Mouse (Mus musculus) heart, postnatal 25 days (tissue): Measurements from ENCODE around the gene Ckap2. TPM values are rescaled to one million over a fixed set of nuclear protein-coding genes. Genes with fewer than 3 reads are reported as not detected.
"Not testable (repeated sequence)": the region's sequence is repeated elsewhere in the genome, so short reads cannot be mapped to it uniquely, and the experiment has no call there.

ENCODE experiments used
- DNase-seq: peaks from one replicate; pipeline ENCODE4 v3.0.0; 2022; ENCODE audit warnings: low spot score
- intact Hi-C: fragments of 180-260 bp; cut with DNase I; formaldehyde crosslinking; loops from one replicate; pipeline ENCODE4 v1.15.1; 2025
- total RNA-seq, 2 experiments: library from RNA; stranded (reverse); gene quantifications; 2 replicates each; pipeline ENCODE4 v1.2.3; 2021

Gene Ckap2
- total RNA-seq, 2 experiments from 2014 or later: 0.65 to 0.67 TPM

GRCm38 (mm10) chr8:22150345-22150663 lies 35.3 kb downstream of the Ckap2 start:
- intact Hi-C loops: no loop called here
- no peak for DNase-seq

- no peak for DNase-seq
- intact Hi-C loops: no loop called here
These were observed 35.8 kb downstream of the Ckap2 start for GRCm38 (mm10) chr8:22149643-22150344.

DNA sequence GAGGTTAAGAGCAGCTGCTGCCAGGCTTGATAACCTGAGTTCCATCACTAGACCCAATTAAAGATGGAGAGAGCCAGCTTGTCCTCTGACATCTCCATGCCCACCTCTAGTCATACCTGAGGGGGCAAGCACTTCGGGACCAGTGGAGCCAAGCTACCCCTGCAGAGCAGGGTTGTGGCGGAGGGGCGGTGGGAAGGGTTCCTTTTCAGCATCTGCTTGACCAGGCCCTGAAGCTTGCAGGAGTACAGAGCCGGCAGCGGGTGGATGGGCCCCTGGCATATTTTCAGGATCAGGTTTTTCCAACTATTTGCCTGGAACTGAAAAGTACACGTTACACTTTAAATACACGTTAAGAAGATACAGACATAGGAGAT lies 37.3 kb downstream of the Ckap2 start:
- intact Hi-C loops: no loop called here
- no peak for DNase-seq

GRCm38 (mm10) chr8:22147706-22148366 lies 37.8 kb downstream of the Ckap2 start:
- no peak for DNase-seq
- intact Hi-C loops: no loop called here

DNA sequence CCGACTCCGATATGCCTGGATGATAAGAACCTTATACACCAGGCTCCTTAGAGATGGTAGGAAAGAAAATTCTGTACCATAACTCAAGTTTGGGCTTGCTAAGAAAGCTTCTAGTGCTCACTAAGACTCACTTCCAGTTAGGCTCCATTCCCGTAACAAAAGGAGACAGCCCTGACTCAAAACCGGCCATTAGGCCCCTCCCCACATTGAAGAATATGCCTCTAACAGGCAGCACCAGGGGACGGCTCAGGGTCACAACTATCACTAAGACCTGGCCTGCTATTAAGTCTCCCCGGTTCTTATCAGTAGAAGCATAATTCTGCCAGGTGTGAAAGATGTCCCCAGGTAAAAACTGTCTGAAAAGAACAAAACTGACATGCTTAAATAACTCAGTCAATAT lies 39.8 kb downstream of the Ckap2 start:
- DNase-seq: no peak
- intact Hi-C loops: no loop called here

- intact Hi-C loops: no loop called here
- DNase-seq: no peak
These were observed 41.7 kb downstream of the Ckap2 start for GRCm38 (mm10) chr8:22143764-22144491.

GRCm38 (mm10) chr8:22142592-22142991 lies 43.0 kb downstream of the Ckap2 start:
- intact Hi-C loops: no loop called here
- no peak for DNase-seq

DNA sequence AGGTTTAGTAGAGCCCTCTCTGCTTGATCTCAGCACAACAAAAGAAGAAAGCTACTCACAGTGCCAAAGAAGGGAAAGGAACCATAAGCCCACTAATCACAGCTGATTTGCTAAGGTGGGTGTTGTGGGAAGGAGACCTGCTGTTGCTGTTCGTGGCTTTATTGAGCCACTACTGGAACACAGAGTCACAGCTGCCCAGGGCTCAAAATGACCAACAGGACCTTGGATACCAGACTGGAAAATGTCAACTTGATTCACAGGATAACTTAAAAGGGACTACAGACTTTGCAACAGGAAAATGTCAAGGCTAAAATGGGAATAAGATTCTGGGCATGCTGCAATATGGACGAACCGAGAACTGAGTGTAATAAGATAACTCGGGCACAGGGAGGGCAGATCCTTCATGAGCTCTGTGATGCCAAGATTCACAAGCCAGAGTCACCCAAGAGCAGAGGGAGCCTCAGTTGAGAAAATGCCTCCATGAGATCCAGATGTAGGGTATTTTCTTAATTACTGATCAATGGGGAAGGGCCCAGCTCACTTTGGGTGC lies 43.7 kb downstream of the Ckap2 start:
- DNase-seq: no peak
- intact Hi-C loops: no loop called here

DNA sequence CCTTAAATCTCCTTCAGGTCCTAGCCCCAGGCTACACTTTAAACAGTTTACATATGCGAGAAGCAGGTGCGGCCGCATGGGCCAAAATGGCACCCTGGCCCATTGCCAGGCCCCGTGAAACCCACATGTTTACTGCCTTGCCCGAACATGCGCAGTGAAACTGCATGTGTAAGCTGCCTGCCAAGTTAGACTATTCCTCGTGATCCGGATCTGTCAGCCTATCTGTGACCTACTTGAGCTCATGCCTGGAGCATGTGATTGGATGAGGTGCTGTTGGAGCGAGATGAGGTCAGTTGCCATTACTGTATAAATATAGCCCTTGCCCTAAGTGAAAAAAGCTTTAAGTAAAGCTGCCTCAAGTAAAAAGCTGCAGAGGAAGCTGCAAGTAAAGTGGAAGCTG lies 49.2 kb downstream of the Ckap2 start:
- DNase-seq: peak; percentile 3
- intact Hi-C loops: not testable (repeated sequence)

GRCm38 (mm10) chr8:22134750-22135135 lies 50.9 kb downstream of the Ckap2 start:
- intact Hi-C loops: no loop called here
- no peak for DNase-seq

GRCm38 (mm10) chr8:22134078-22134749 lies 51.4 kb downstream of the Ckap2 start:
- intact Hi-C loops: no loop called here
- no peak for DNase-seq

DNA sequence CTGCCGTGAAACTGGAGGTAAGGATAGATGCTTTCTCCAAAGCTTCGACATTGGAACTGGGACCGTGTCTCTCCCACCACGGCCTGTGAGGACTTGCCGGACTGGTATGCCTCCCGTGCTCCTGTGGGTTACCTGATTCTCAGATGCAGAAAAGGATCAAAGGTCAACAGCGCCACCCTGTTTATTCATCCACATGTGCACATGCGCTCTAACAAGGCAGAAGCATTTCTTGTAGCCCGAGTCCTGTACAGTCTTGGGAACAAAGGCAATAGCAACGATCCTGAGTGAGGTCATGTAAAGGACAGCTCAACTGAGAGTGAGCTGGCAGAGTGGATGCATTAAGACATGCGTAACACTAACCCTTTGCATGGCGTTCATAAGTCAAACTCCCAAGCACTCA lies 53.6 kb downstream of the Ckap2 start:
- intact Hi-C loops: no loop called here
- DNase-seq: no peak

GRCm38 (mm10) chr8:22124220-22125152 lies 61.1 kb downstream of the Ckap2 start, which contains the start of gene Nek5:
Nek5 (minus strand) TSS chr8:22125053.
- intact Hi-C loops: no loop called here
- no peak for DNase-seq

Other genes with a start within 250 kb of the Ckap2 start
- gene Defb35, start 247.5 kb downstream of the Ckap2 start, total RNA-seq: not detected
- not detected for gene Defb13, start 239.1 kb downstream of the Ckap2 start, total RNA-seq
- not detected for gene Fam90a1a, start 227.1 kb downstream of the Ckap2 start, total RNA-seq
- not detected for gene Ccdc70, start 216.0 kb downstream of the Ckap2 start, total RNA-seq
- gene Atp7b, start 125.5 kb downstream of the Ckap2 start, total RNA-seq: under 1 TPM; 0.08 to 0.11 TPM
- gene Alg11, start 125.1 kb downstream of the Ckap2 start, total RNA-seq: 1 to 10 TPM; 7.6 to 8.3 TPM
- not detected for gene Nek5, start 60.8 kb downstream of the Ckap2 start, total RNA-seq
- 1 to 10 TPM; 1.7 to 2.3 TPM for gene Nek3, start 19.4 kb downstream of the Ckap2 start, total RNA-seq
- 10 to 100 TPM; 27.4 to 27.7 TPM for gene Vps36, start 7.0 kb upstream of the Ckap2 start, total RNA-seq
- gene Thsd1, start 41.5 kb upstream of the Ckap2 start, total RNA-seq: 1 to 10 TPM; 5.4 to 6.2 TPM
- gene Tpte, start 97.6 kb upstream of the Ckap2 start, total RNA-seq: not detected
- 10 to 100 TPM; 12.7 to 12.9 TPM for gene Slc25a15, start 212.8 kb upstream of the Ckap2 start, total RNA-seq
- gene Mrps31, start 225.5 kb upstream of the Ckap2 start, total RNA-seq: 10 to 100 TPM; 62.2 to 63.9 TPM